Mouse (Mus musculus) forebrain, embryonic 14.5 days (tissue): Measurements from ENCODE around the gene Gpr108. TPM values are rescaled to one million over a fixed set of nuclear protein-coding genes. Genes with fewer than 3 reads are reported as not detected.

Experiments
- ATAC-seq: fragments of 200-750 bp; cut with Nextera tagmentation; 2 replicates; pipeline ENCODE4 v1.8.0; 2017; ENCODE audit warnings: mild to moderate bottlenecking, moderate library complexity
- DNase-seq: peaks from one replicate; pipeline ENCODE4 v3.0.0-alpha.2; 2015; ENCODE audit warnings: low spot score
- H3K27ac ChIP-seq: fragments of 300-500 bp; sonication (generic); 2 replicates; pipeline ENCODE4 v1.5.1; 2014; ENCODE audit warnings: low read depth, mild to moderate bottlenecking, control low read depth, low read length, moderate library complexity
- H3K27me3 ChIP-seq: fragments of 300-500 bp; sonication (generic); replicated peaks from 2 replicates; pipeline ENCODE4 v1.6.1; 2014; ENCODE audit warnings: low read length, control low read depth, mixed read lengths; ENCODE audit not compliant: control insufficient read depth, insufficient read depth
- H3K36me3 ChIP-seq: fragments of 300-500 bp; sonication (generic); 2 replicates; pipeline ENCODE4 v1.6.1; 2014; ENCODE audit warnings: low read length, control low read depth; ENCODE audit not compliant: control insufficient read depth, insufficient read depth
- H3K4me1 ChIP-seq: fragments of 300-500 bp; sonication (generic); 2 replicates; pipeline ENCODE4 v1.6.1; 2014; ENCODE audit warnings: antibody characterized with exemption, low read length, control low read depth; ENCODE audit not compliant: control insufficient read depth, insufficient read depth
- H3K4me2 ChIP-seq: fragments of 300-500 bp; sonication (generic); 2 replicates; pipeline ENCODE4 v1.6.1; 2014; ENCODE audit warnings: mild to moderate bottlenecking, control low read depth, low read length
- H3K4me3 ChIP-seq: fragments of 300-500 bp; sonication (generic); 2 replicates; pipeline ENCODE4 v1.5.1; 2014; ENCODE audit warnings: low read depth, low read length, control low read depth
- H3K9ac ChIP-seq: fragments of 300-500 bp; sonication (generic); 2 replicates; pipeline ENCODE4 v1.6.1; 2014; ENCODE audit warnings: mild to moderate bottlenecking, low read length, control low read depth, moderate library complexity
- H3K9me3 ChIP-seq: fragments of 300-500 bp; sonication (generic); replicated peaks from 2 replicates; pipeline ENCODE4 v1.6.1; 2016; ENCODE audit warnings: low read length, control low read depth, mixed read lengths; ENCODE audit not compliant: control insufficient read depth
- WGBS: fragments of 180-500 bp; shearing (Covaris S2); extraction: QIAGEN DNeasy Blood & Tissue Kit; methylation state at CpG from one replicate; pipeline ENCODE4 v1.1.7; 2014; 5-methylcytosine and 5-hydroxymethylcytosine counted together
- polyA plus RNA-seq: library from polyadenylated mRNA; unstranded; fragments of >200 nt; fragmentation: Nextera tagmentation; extraction: Ambion mirVana; gene quantifications from 2 replicates; pipeline ENCODE4 v1.2.1, GENCODE M21; 2014

The Gpr108 gene
- polyA plus RNA-seq, 1 experiment from 2014 or later = 19.6 TPM

DNA sequence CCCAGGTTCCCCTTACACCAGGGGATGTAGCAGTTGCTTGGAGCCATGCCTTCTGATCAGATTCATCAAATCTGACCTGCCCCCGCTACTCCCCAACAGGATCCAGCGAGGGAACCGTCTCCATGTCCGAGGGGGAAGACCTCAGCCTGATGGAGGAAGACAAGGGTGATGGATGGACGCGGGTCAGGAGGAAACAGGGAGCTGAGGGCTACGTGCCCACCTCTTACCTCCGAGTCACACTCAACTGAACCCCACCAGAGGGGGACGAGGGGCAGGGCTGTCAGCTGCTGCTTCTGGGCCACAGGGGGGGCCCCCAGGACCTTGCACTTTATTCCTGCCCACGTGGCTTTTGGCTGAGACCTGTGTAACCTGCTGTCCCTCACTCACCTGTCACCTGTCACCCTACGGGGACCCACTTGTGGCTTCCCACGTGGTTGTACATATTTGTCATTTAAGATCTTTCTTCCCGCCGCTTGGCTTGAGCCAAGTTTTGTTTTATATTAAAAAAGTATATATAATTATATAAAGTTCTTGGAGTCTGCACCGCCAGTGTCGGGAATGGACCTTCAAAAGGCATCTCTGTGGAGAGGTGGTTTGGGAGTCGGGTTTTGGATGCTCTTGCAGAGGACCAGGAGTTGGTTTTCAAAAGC, 14.8 kb upstream of the Gpr108 start:
- no peak for DNase-seq

DNA sequence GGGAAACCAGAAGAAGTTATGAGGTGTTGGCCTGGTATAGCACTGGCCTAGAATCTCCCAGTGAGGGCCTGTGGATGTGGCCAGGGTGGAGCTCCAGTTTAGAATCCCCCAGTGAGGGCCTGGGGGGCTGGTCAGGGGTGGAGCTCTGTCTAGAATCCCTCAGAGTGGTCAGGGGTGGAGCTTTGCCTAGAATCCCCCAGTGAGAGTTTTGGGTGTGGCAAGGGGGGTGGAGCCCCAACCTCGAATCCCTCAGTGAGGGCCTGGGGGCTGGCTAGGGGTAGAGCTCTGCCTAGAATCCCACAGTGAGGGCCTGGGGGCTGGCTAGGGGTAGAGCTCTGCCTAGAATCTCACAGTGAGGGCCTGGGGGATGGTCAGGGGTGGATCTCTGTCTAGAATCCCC, 13.6 kb upstream of the Gpr108 start:
- H3K27ac ChIP-seq = no peak overlapping the region
- ATAC-seq (no peak), DNase-seq (no peak)
- H3K4me1 ChIP-seq = no peaks in the 10 kb centered on the region
- WGBS = 33% methylated on average over 1 of the region's 1 CpGs
- no peaks in the 10 kb centered on the region for H3K27me3 ChIP-seq
- H3K4me2 ChIP-seq = no peak overlapping the region
- H3K4me3 ChIP-seq = no peak overlapping the region
- peaks cover 17% of the 10 kb centered on the region for H3K36me3 ChIP-seq
- no peaks in the 10 kb centered on the region for H3K9me3 ChIP-seq
- no peak overlapping the region for H3K9ac ChIP-seq

More for the DNA sequence above, 14.8 kb upstream of the Gpr108 start:
- H3K9ac ChIP-seq = no peak overlapping the region
- H3K27me3 ChIP-seq = no peaks in the 10 kb centered on the region
- no peak overlapping the region for H3K27ac ChIP-seq
- H3K9me3 ChIP-seq = no peaks in the 10 kb centered on the region
- 94% methylated on average over 17 of the region's 17 CpGs for WGBS
- ATAC-seq = no peak
- no peak overlapping the region for H3K4me2 ChIP-seq
- H3K4me1 ChIP-seq = no peaks in the 10 kb centered on the region
- H3K4me3 ChIP-seq = no peak overlapping the region
- H3K36me3 ChIP-seq = peaks cover 9% of the 10 kb centered on the region

DNA sequence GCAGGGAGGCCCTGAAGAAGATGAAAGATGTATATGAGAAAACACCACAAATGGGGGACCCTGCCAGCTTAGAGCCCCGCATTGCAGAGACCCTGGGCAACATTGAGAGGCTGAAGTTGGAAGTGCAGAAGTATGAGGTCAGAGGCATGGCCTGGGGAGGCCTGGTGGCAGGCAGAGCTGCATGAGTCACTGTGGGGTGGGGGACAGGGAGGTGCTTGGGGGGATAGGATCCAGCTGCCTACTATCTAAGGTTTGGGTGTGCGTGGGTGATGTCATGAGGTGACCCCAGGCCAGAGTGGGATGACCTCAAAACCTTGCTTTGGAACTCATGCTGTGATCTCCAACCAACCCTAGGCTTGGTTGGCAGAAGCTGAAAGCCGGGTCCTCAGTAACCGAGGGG, 13.0 kb upstream of the Gpr108 start:
- DNase-seq (no peak), ATAC-seq (no peak)
- 97% methylated on average over 4 of the region's 4 CpGs for WGBS
- Histone ChIP-seq H3K4me1 (no peaks in the 10 kb centered on the region), H3K4me2 (no peak overlapping the region), H3K27ac (no peak overlapping the region), H3K36me3 (peaks cover 19% of the 10 kb centered on the region), H3K4me3 (no peak overlapping the region), H3K9ac (no peak overlapping the region), H3K27me3 (no peaks in the 10 kb centered on the region), H3K9me3 (no peaks in the 10 kb centered on the region)

DNA sequence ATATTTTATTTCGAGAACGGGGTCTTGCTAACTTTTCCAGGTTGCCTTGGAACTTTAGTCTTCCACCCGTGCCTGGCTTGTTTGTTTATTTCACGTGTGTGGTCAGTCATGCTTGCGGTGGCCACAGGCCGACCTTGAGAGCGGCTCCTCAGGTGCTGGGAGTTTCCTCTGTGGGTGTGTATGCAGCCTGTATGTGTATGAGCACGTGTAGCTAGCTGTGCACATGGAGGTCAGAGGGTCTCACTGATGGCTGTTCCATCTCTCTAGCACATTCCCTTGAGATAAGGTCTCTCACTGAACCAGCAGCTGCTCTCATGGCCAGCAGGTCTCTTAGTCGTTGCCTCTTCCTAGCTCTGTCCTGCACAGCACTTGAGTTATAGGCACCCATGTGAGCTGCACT, 12.1 kb upstream of the Gpr108 start:
- 94% methylated on average over 9 of the region's 9 CpGs for WGBS
- Histone ChIP-seq H3K36me3 (peaks cover 22% of the 10 kb centered on the region), H3K4me1 (no peaks in the 10 kb centered on the region), H3K4me3 (no peak overlapping the region), H3K9me3 (no peaks in the 10 kb centered on the region), H3K27me3 (no peaks in the 10 kb centered on the region), H3K27ac (no peak overlapping the region), H3K4me2 (no peak overlapping the region), H3K9ac (no peak overlapping the region)
- DNase-seq (no peak), ATAC-seq (no peak)

DNA sequence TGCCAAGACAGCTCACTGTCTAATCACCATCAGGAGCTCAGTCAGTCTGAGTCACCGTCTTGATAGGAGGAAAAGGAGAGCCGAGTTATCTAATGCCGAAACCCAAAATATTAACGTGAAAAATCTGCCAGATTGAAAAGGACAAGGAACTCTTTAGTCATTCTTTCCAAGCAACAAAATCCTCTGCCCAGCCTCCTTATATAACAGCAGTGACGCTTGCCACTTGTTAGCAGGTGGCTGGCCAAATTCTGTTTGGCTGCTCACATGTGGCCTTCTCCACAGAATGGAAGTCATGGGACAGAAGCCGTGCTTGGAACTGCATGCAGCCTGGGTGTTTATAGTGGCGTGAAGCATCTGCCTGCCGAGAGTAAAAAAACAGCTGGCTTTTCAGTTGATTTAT, 11.5 kb upstream of the Gpr108 start:
- H3K4me3 ChIP-seq = no peak overlapping the region
- no peaks in the 10 kb centered on the region for H3K27me3 ChIP-seq
- ATAC-seq (no peak), DNase-seq (no peak)
- WGBS = 96% methylated on average over 8 of the region's 8 CpGs
- H3K4me2 ChIP-seq = no peak overlapping the region
- no peaks in the 10 kb centered on the region for H3K4me1 ChIP-seq
- no peaks in the 10 kb centered on the region for H3K9me3 ChIP-seq
- no peak overlapping the region for H3K27ac ChIP-seq
- peaks cover 25% of the 10 kb centered on the region for H3K36me3 ChIP-seq
- H3K9ac ChIP-seq = no peak overlapping the region

DNA sequence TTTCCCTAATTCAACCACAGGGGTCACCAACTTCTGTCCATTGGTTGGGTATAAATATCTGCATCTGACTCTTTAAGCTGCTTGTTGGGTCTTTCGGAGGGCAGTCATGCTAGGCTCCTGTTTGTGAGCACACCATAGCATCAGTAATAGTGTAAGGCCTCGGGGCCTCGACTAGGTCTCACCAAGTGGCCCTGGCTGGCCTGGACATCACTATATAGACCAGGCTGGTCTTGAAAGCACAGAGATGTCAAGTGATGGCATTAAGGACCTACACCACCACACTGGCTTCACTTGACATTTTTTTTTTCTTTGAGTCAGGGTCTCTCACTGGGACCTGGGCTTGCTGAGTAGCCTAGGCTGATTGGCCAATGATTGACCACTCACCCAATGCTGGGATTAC, 9.9 kb upstream of the Gpr108 start:
- no peak overlapping the region for H3K4me3 ChIP-seq
- H3K36me3 ChIP-seq = peaks cover 34% of the 10 kb centered on the region
- 90% methylated on average over 3 of the region's 3 CpGs for WGBS
- no peaks in the 10 kb centered on the region for H3K9me3 ChIP-seq
- H3K27me3 ChIP-seq = no peaks in the 10 kb centered on the region
- H3K4me1 ChIP-seq = no peaks in the 10 kb centered on the region
- DNase-seq (no peak), ATAC-seq (no peak)
- no peak overlapping the region for H3K9ac ChIP-seq
- H3K4me2 ChIP-seq = no peak overlapping the region
- H3K27ac ChIP-seq = no peak overlapping the region

DNA sequence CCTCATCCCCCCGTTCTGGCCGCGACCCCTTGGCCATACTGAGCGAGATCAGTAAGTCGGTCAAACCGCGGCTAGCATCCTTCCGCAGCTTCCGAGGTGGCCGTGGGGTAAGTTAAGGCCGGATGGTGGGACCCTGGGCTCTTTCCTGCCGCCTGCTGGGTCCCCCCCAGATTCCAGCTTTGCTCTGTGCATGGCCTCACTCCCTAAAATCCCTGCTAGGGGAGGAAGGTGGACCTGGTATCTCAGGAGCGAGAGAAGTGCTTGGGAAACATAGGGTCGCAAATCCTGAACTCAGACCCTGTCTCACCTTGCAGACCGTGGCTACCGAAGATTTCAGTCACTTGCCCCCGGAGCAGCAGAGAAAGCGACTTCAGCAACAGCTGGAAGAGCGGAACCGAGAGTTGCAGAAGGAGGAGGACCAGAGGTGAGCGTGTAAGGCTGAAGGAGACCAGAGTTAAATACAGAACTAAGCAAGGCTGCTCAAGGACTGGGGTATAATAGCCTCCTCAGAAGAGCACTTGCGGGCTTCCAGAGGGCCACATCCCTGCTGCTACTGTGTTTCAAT, 8.8 kb upstream of the Gpr108 start:
- 96% methylated on average over 22 of the region's 22 CpGs for WGBS
- Histone ChIP-seq H3K9me3 (no peaks in the 10 kb centered on the region), H3K4me1 (no peaks in the 10 kb centered on the region), H3K27me3 (no peaks in the 10 kb centered on the region), H3K4me2 (no peak overlapping the region), H3K27ac (no peak overlapping the region), H3K9ac (no peak overlapping the region), H3K36me3 (peaks cover 28% of the 10 kb centered on the region), H3K4me3 (no peak overlapping the region)
- DNase-seq (no peak), ATAC-seq (no peak)

DNA sequence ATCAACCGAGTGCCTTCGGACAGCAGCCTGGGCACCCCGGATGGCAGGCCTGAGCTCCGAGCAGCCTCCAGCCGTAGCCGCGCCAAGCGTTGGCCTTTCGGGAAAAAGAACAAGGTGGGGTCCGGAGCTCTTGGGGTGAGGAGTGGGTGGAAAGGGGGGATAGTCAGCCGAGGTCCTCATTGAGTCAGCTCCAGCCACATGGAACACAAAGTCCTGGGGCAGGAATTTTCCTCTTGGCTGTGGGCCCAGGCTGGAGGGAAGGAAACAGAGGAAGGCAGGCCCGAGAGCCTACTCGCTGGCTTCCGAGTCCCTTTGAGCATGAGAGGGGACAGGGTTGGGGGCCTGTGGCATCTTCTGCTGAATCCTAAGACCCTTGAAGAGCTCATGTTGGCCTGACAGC, 7.1 kb upstream of the Gpr108 start:
- no peak overlapping the region for H3K27ac ChIP-seq
- no peak for ATAC-seq
- WGBS = 83% methylated on average over 14 of the region's 14 CpGs
- no peak for DNase-seq
- no peak overlapping the region for H3K4me3 ChIP-seq
- H3K36me3 ChIP-seq = peaks cover 25% of the 10 kb centered on the region
- peaks cover 2% of the 10 kb centered on the region; the same call in 1 of the 2 replicates for H3K4me1 ChIP-seq
- H3K9me3 ChIP-seq = no peaks in the 10 kb centered on the region
- H3K9ac ChIP-seq = no peak overlapping the region
- H3K4me2 ChIP-seq = no peak overlapping the region
- no peaks in the 10 kb centered on the region for H3K27me3 ChIP-seq

DNA sequence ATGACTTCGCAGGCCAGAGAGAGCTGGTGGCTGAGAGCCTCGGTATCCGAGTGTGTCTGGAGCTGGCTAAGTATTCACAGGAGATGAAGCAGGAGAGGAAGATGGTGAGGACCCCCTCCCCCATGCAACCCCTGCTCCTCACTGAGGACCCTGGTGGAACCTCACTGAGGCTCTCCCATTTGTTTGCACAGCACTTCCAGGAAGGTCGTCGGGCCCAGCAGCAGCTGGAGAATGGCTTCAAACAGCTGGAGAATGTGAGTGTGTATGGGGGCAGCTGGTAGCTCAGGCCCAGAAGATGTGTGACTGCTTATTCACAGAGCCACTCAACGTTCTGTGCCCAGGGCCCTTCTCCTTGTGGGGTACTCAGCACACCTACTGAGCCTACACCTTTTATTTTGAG, 5.1 kb upstream of the Gpr108 start:
- ATAC-seq (no peak), DNase-seq (no peak)
- Histone ChIP-seq H3K27me3 (no peaks in the 10 kb centered on the region), H3K27ac (no peak overlapping the region), H3K36me3 (peaks cover 25% of the 10 kb centered on the region), H3K9ac (no peak overlapping the region), H3K9me3 (no peaks in the 10 kb centered on the region), H3K4me2 (no peak overlapping the region), H3K4me1 (peaks cover 19% of the 10 kb centered on the region), H3K4me3 (no peak overlapping the region)
- WGBS = 86% methylated on average over 6 of the region's 6 CpGs
